Mouse (Mus musculus): ENCODE data around the gene Tigd3. TPM values are rescaled to one million over a fixed set of nuclear protein-coding genes. Genes with fewer than 3 reads are reported as not detected.

Tigd3 gene
- 4.0 and 4.7 TPM in 2 replicates for polyA plus RNA-seq (2012; rRNA removed)

DNA sequence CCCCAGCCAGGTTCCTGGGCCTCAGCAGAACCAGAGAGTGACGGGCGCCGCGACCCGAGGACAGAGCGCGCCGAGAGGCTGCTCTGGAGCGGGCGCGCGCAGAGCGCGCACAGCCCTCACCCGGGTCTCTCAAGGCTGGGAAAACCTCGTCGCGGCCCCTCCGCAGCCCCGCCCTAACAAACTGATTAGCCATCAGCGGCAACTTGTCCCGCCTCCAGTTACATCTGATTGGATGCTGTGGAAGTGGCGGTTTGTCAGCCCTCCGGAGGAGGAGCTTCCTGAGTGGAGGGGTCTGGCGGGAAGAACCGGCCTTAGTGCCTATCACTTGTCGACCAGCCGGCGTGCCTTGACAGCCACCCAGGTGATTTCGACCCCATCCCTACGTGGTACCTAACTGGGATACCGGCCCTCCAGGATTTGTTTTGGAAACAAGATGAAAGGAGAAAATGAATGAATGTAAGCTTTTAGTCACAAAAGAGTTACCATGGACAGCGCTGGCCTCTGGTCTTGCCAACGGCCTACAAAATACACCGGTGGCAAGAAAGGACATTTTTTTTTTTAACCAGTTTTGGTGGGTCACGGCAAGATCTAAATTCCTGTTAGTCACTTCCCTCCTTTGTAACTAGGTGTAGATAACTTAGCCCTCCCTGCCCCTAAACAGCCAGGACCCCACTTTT is at the start of gene Tigd3:
TSS of gene Tigd3 (minus strand) at position 148 of the 677 bp plus-strand sequence.
- peak; percentile 58 for TF ChIP-seq POLR2A (IDR thresholded peaks at IDR 0.05; ENCODE audit: control insufficient read depth, extremely low read depth, insufficient read depth, low read length, poor library complexity)
- TF ChIP-seq CTCF (IDR thresholded peaks at IDR 0.05; ENCODE audit: borderline replicate concordance, control insufficient read depth, extremely low read depth, insufficient read depth, low read length, poor library complexity), result peak; percentile 64; the same call in 1 of the 2 replicates
- 3% methylated on average over 36 of the region's 36 CpGs for WGBS
- H3K4me1 ChIP-seq (replicated peaks; ENCODE audit: control insufficient read depth, insufficient read depth, low read length), result peaks cover 12% of the 10 kb centered on the region
- peaks cover 14% of the 10 kb centered on the region for H3K36me3 ChIP-seq (ENCODE audit: control insufficient read depth, insufficient read depth, low read length)
- H3K27me3 ChIP-seq (ENCODE audit: control insufficient read depth, insufficient read depth, low read length), result no peaks in the 10 kb centered on the region
- H3K27ac ChIP-seq (ENCODE audit: control insufficient read depth, insufficient read depth, low read length), result no peak within 1 kb of the TSS
- H3K4me3 ChIP-seq (ENCODE audit: control insufficient read depth, insufficient read depth, low read length), result peak within 1 kb of the TSS; percentile 44
- DNase-seq, result peak; percentile 98

DNA sequence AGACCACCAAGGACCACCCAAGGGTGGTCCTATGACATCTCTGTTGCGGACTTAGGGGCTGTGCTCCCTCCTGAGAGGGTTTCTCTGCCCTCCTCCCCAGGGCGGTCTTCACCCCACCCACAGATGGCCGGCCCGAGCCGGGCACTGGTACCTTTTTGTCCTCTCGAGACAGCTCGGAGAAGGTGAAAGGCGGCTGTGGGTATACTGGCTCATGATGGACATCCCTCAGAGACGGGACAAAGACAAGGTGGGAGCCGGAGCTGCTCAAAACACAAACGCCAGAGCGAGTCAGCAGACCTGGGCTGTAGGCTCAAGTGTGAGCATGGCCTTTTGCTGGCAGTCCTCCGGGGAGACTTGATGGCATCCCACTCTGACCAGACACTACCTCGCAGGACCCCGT is 49.5 kb upstream of the Tigd3 start:
- Histone ChIP-seq H3K4me1 (replicated peaks; ENCODE audit: control insufficient read depth, insufficient read depth, low read length) (0 out of 2 replicates have a peak, but pooled peaks cover 2% of the 10 kb centered on the region), H3K36me3 (ENCODE audit: control insufficient read depth, insufficient read depth, low read length) (peaks cover 14% of the 10 kb centered on the region), H3K27ac (ENCODE audit: control insufficient read depth, insufficient read depth, low read length) (no peak overlapping the region), H3K4me3 (ENCODE audit: control insufficient read depth, insufficient read depth, low read length) (no peak overlapping the region), H3K27me3 (ENCODE audit: control insufficient read depth, insufficient read depth, low read length) (no peaks in the 10 kb centered on the region)
- no peak for DNase-seq
- TF ChIP-seq CTCF (IDR thresholded peaks at IDR 0.05; ENCODE audit: borderline replicate concordance, control insufficient read depth, extremely low read depth, insufficient read depth, low read length, poor library complexity) (no peak), POLR2A (IDR thresholded peaks at IDR 0.05; ENCODE audit: control insufficient read depth, extremely low read depth, insufficient read depth, low read length, poor library complexity) (no peak)
- WGBS, result 95% methylated on average over 15 of the region's 15 CpGs

DNA sequence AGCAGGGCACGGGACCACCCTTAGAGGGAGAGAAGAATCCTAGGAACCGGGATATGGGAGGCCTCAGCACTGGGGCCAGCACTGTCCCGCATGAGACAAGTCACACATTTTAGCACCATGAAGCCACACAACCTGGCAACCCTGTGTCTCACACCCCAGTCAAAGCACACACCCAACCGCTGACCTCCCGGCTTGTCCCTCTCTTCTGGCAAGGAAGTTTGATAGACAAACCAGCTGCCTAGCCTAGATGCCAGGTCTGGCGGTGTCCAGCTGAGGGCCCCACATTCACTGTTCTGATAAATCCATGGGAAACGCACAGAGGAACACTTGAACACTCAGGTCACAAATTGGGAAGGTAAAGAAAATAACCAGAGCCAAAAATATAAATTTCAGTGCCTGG is 48.6 kb upstream of the Tigd3 start:
- H3K27ac ChIP-seq (ENCODE audit: control insufficient read depth, insufficient read depth, low read length), result no peak overlapping the region
- H3K4me1 ChIP-seq (replicated peaks; ENCODE audit: control insufficient read depth, insufficient read depth, low read length), result 0 out of 2 replicates have a peak, but pooled peaks cover 2% of the 10 kb centered on the region
- WGBS, result 95% methylated on average over 7 of the region's 7 CpGs
- no peaks in the 10 kb centered on the region for H3K27me3 ChIP-seq (ENCODE audit: control insufficient read depth, insufficient read depth, low read length)
- TF ChIP-seq POLR2A (IDR thresholded peaks at IDR 0.05; ENCODE audit: control insufficient read depth, extremely low read depth, insufficient read depth, low read length, poor library complexity) (no peak), CTCF (IDR thresholded peaks at IDR 0.05; ENCODE audit: borderline replicate concordance, control insufficient read depth, extremely low read depth, insufficient read depth, low read length, poor library complexity) (no peak)
- DNase-seq, result no peak
- peaks cover 12% of the 10 kb centered on the region for H3K36me3 ChIP-seq (ENCODE audit: control insufficient read depth, insufficient read depth, low read length)
- no peak overlapping the region for H3K4me3 ChIP-seq (ENCODE audit: control insufficient read depth, insufficient read depth, low read length)

DNA sequence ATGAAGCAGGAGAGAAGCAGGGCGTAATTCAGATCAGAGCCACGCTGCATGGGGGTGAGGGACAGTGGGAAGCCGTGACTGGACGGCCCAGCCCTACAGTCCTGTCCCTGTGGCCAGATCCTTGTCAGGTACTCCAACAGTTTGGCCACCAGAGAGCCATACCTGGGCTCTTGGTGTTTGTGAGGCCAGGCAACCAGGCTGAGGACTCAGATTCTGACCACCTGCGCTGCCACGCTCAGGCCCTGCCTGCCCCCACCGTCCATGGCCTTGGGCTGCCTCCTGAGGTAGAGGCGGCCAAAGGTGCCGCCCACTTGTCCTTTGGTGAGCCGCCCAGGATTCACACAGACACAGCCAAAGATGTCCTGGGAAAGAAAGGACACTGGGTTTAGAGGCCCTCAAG is 46.7 kb upstream of the Tigd3 start:
- Histone ChIP-seq H3K4me3 (ENCODE audit: control insufficient read depth, insufficient read depth, low read length) (no peak overlapping the region), H3K27ac (ENCODE audit: control insufficient read depth, insufficient read depth, low read length) (no peak overlapping the region), H3K4me1 (replicated peaks; ENCODE audit: control insufficient read depth, insufficient read depth, low read length) (0 out of 2 replicates have a peak, but pooled peaks cover 2% of the 10 kb centered on the region), H3K27me3 (ENCODE audit: control insufficient read depth, insufficient read depth, low read length) (no peaks in the 10 kb centered on the region), H3K36me3 (ENCODE audit: control insufficient read depth, insufficient read depth, low read length) (peaks cover 11% of the 10 kb centered on the region)
- TF ChIP-seq CTCF (IDR thresholded peaks at IDR 0.05; ENCODE audit: borderline replicate concordance, control insufficient read depth, extremely low read depth, insufficient read depth, low read length, poor library complexity) (no peak), POLR2A (IDR thresholded peaks at IDR 0.05; ENCODE audit: control insufficient read depth, extremely low read depth, insufficient read depth, low read length, poor library complexity) (no peak)
- no peak for DNase-seq
- WGBS, result 96% methylated on average over 10 of the region's 10 CpGs

GRCm38 (mm10) chr19:5940173-5940572 is 46.2 kb upstream of the Tigd3 start:
- peaks cover 11% of the 10 kb centered on the region for H3K36me3 ChIP-seq (ENCODE audit: control insufficient read depth, insufficient read depth, low read length)
- no peak for TF ChIP-seq CTCF (IDR thresholded peaks at IDR 0.05; ENCODE audit: borderline replicate concordance, control insufficient read depth, extremely low read depth, insufficient read depth, low read length, poor library complexity)
- TF ChIP-seq POLR2A (IDR thresholded peaks at IDR 0.05; ENCODE audit: control insufficient read depth, extremely low read depth, insufficient read depth, low read length, poor library complexity), result no peak
- no peak overlapping the region for H3K4me3 ChIP-seq (ENCODE audit: control insufficient read depth, insufficient read depth, low read length)
- no peak overlapping the region for H3K27ac ChIP-seq (ENCODE audit: control insufficient read depth, insufficient read depth, low read length)
- no peaks in the 10 kb centered on the region for H3K27me3 ChIP-seq (ENCODE audit: control insufficient read depth, insufficient read depth, low read length)
- 94% methylated on average over 4 of the region's 4 CpGs for WGBS
- H3K4me1 ChIP-seq (replicated peaks; ENCODE audit: control insufficient read depth, insufficient read depth, low read length), result 0 out of 2 replicates have a peak, but pooled peaks cover 2% of the 10 kb centered on the region
- DNase-seq, result no peak

- WGBS, result 97% methylated on average over 5 of the region's 5 CpGs
- TF ChIP-seq CTCF (IDR thresholded peaks at IDR 0.05; ENCODE audit: borderline replicate concordance, control insufficient read depth, extremely low read depth, insufficient read depth, low read length, poor library complexity) (no peak), POLR2A (IDR thresholded peaks at IDR 0.05; ENCODE audit: control insufficient read depth, extremely low read depth, insufficient read depth, low read length, poor library complexity) (no peak)
- no peak overlapping the region for H3K27ac ChIP-seq (ENCODE audit: control insufficient read depth, insufficient read depth, low read length)
Observed at GRCm38 (mm10) chr19:5939715-5940114, 45.8 kb upstream of the Tigd3 start.

More at GRCm38 (mm10) chr19:5939715-5940114, 45.8 kb upstream of the Tigd3 start:
- DNase-seq, result no peak
- peaks cover 11% of the 10 kb centered on the region for H3K36me3 ChIP-seq (ENCODE audit: control insufficient read depth, insufficient read depth, low read length)
- no peaks in the 10 kb centered on the region for H3K4me1 ChIP-seq (replicated peaks; ENCODE audit: control insufficient read depth, insufficient read depth, low read length)
- H3K27me3 ChIP-seq (ENCODE audit: control insufficient read depth, insufficient read depth, low read length), result no peaks in the 10 kb centered on the region
- H3K4me3 ChIP-seq (ENCODE audit: control insufficient read depth, insufficient read depth, low read length), result no peak overlapping the region
